Mouse (Mus musculus) frontal cortex, adult (tissue): ENCODE data around the gene Camk1.
A peak's percentile ranks its signal among the peaks of the same experiment; 100 is the strongest.

Experiments
- ATAC-seq: cut with Nextera tagmentation; 2 replicates; pipeline ENCODE4 v1.9.2; 2017; ENCODE audit warnings: mild to moderate bottlenecking, moderate library complexity, mixed read lengths; ENCODE audit not compliant: low TSS enrichment

Gene Camk1

GRCm38 (mm10) chr6:113343177-113344092 is at the start of gene Camk1:
Camk1 (minus strand) TSS chr6:113343984.
- peak; percentile 89 for ATAC-seq

DNA sequence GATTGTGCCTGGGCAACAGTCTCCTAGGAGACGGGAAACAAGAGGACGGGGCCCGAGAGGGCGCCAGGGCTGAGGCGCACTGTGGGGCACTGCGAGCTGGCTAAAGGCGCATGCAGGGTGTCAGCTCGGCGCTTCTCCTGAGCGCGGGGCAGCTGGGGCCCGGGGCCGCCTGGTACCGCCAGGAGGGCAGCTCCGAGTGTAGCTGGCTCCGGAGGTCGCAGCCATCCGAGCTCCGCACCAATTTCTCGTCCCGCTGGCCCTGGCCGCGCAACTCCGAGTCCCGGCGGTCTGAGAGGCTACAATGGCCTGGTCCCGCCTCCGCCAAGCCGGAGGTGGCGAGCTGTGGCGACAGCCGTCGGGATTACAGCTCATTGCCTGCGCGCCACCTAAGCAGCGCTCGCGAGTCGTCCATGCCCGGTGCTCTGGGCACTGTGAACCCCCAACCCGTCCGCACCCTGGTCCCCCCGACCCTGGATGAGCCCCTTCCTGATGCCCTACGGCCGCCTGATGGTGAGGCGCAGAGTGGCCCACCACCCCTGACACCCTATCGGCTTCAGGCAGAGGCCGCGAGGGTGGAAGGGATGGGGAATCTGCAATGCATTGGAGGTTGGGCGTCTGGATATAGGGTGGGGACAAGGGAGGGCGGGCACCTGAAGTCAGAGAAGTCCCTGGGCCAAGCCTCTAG is 48.7 kb upstream of the Camk1 start:
- ATAC-seq: peak; percentile 72

- ATAC-seq: 0 out of 2 replicates have a peak, but pooled peaks have one; percentile 2
Observed at GRCm38 (mm10) chr6:113392015-113392386, 48.2 kb upstream of the Camk1 start.

- no peak for ATAC-seq
Observed at GRCm38 (mm10) chr6:113390715-113391114, 46.9 kb upstream of the Camk1 start.

- ATAC-seq: no peak
Observed at GRCm38 (mm10) chr6:113388960-113389359, 45.2 kb upstream of the Camk1 start, which contains the start of gene Ttll3. Ttll3 (plus strand) TSS chr6:113389260.

DNA sequence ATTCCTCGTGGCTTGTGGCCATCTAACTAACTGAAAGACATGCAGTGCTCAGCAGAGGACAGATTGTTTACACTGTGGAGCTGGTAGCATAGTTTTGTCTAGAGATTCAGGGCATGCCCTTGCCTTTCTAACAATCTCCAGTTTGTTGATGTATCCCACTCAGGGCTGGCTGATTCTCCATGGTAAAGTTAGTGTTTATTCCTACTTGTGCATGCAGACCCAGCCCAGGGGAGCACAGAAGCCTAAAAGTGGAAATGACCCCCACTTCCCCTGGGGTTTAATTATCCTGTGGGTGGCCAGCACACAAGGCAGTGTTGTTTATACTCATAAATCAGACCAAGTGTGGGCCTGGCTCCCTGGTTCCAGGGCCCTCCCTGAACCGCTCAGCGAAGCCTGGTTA is 42.2 kb upstream of the Camk1 start:
- no peak for ATAC-seq

DNA sequence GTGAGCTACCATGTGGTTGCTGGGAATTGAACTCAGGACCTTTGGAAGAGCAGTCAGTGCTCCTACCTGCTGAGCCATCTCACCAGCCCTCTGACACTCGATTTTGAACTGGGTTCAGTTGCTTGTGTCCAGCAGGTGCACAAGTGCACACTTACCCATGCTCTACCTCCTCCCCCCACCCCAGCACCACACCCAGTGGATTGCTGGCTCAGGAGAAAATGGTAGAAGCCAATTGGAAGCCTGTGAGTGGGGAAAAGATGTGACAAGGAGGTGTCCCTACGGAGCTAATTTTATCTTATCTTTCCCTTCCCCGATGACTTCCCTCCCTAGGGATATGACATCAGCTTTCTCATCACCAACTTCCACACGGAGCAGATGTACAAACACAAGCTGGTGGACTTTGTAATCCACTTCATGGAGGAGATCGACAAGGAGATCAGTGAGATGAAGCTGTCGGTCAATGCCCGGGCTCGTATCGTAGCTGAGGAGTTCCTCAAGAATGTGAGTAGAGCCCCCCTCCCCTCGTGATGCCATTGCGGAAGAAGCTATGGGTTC is 41.5 kb upstream of the Camk1 start:
- ATAC-seq: no peak

DNA sequence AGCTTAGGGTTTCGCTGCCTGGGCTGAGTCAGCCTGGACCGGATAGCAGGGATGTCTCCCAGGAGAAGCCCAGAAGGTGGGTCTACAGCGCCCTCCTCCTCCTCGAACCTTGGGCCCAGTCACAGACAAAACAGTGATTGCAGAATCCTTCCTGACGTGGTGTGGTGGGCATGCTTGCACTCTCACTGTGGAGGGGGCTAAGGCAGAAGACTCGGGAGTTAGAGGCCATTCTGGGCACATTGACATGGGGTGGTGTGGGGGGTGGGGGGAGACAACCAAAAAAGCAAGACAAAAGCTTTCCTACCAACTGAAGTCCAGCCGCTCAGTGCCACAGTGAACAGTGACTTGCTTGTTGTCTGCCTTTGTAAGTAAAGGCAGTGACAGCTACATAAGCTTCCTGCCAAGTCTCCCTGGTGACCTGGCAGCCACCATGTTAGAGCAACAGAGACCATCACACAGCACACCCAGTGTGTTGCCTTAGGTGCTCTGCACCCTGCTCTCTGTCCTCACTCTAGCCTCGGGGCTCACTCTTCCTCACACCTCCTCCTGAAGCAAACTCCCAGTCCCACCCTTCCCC is 40.7 kb upstream of the Camk1 start:
- 0 out of 2 replicates have a peak, but pooled peaks have one; percentile 24 for ATAC-seq

GRCm38 (mm10) chr6:113380480-113380879 is 36.7 kb upstream of the Camk1 start:
- ATAC-seq: no peak

DNA sequence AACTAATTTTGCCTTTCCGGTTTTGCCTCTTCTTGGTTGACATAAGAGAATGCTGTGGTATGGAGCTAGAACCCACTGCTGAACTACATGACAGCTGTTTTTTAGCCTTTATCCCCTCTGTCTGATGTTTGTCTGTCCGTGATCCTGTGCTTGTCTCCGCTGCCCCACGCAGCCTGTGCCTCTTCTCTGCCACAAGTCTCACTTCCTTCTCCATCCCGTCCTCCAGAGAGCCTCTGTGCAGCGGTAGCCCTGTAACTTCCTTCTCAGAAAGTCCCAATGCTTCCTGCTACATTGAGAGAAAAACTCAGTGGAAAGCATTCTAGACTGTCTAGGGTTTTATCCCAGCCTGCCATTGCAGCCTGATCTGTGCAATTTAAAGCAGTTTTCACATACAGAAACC is 35.5 kb upstream of the Camk1 start:
- ATAC-seq: no peak

- peak; percentile 94 for ATAC-seq
Observed at GRCm38 (mm10) chr6:113377496-113378385, 34.0 kb upstream of the Camk1 start, which contains the start of the genes Tada3 and Arpc4. Tada3 (minus strand) TSS chr6:113377883. Arpc4 (plus strand) TSS chr6:113378115.

DNA sequence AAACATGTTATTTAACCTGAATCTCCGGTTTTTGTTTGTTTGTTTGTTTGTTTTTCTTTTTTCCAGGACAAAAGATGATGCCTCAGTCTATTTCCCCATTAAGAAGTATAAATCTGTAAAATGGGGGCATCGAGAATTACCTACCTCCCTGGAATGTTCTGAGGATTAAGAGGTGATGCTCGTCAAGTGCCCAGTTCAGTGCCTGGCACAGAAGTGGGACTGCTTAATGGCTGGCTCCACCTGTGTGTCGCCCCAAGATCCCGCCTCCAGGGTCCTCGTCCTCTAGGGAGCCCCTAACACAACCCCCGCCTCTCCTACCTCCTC is 33.4 kb upstream of the Camk1 start:
- no peak for ATAC-seq

DNA sequence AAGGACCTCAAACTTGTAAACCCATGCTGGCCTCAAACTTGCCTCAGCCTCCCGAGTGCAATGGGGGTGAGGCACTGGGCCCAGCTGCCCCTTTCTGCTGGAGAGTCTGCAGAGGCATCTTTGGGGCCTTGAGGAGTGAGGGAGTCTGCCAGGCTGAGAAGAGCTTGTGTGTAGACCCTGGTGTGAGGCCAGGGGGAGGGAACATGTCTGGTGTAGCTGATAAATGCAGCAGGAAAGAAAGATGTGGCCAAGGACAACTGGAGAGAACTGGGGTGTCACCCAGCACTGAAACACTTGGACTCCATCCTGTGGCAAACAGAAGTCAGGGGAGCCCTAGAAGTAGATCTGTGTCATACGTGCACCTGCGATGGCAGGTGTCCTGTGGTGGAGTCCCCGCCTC is 29.7 kb upstream of the Camk1 start:
- ATAC-seq: no peak

- no peak for ATAC-seq
Observed at GRCm38 (mm10) chr6:113370194-113370929, 26.6 kb upstream of the Camk1 start.

GRCm38 (mm10) chr6:113368577-113368976 is 24.8 kb upstream of the Camk1 start:
- ATAC-seq: no peak

DNA sequence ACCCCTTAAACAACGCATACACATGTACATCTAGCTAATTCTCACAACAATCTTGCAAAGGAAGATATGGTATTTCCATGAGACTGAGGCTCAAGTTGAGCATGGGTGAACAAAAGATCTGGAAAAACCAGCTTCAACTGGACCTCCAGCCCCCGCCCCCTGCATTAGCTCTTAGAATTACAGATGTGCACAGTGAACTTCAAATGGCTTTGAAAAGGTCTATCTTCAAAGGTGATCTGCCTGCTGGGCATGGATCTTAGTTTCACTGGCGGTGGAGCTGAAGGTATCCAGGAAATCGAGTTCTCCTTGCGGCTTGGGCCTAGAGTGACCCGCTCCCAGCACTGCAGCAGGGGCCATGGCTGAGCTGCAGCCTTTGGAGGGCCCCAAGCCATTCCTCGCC is 24.3 kb upstream of the Camk1 start:
- no peak for ATAC-seq

GRCm38 (mm10) chr6:113367574-113367973 is 23.8 kb upstream of the Camk1 start:
- ATAC-seq: no peak

DNA sequence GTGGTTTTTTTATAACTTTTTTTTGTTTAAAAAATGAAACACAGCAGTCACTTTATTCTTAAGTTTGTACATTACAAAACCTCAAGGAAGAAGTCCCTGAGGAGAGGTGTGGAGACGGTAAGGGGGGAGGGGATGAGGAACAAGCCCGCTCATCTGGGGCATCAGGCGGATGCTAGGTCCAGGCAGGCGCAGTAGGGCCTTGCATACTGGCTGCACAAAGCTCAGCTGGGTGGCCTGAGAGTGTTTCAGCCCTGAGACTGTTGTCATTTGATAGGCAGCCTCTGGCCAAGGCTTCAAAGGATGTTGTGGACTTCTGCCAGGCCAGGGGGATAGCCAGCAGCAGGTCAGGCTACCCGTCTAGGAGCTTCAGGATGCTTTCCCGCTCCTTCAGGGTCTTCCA is 22.9 kb upstream of the Camk1 start:
- ATAC-seq: no peak

GRCm38 (mm10) chr6:113364518-113365135 is 20.8 kb upstream of the Camk1 start:
- no peak for ATAC-seq

DNA sequence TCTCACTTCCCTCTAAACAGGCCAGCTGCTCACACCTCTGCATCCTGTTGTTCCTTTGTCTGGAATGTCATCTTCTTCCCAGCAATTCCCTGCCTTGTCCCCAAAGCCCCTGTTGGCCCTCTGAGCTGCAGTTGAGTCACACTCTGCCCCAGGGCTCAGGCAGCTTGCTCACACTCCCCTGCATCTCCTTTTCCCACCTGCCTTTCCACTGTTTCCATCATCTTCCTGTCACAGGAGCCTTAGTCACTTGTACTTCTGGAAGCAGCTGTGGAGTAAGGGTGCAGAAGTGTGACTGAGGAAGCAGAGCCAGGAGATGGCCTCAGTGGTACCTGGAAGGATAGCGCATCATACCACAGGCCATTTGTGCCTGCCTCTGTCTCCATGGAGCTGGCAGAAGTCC is 18.5 kb upstream of the Camk1 start:
- no peak for ATAC-seq
